Mouse (Mus musculus) urinary bladder, postnatal 14 days (tissue): ENCODE results near the gene Clspn.
A peak's percentile ranks its signal among the peaks of the same experiment; 100 is the strongest.

Source experiments
- DNase-seq: peaks from one replicate; pipeline ENCODE4 v3.0.0; 2021; ENCODE audit warnings: low spot score

The Clspn gene

GRCm38 (mm10) chr4:126563798-126564197, 7.1 kb downstream of the Clspn start:
- no peak for DNase-seq

- no peak for DNase-seq
Observed at GRCm38 (mm10) chr4:126567243-126567642, 10.5 kb downstream of the Clspn start.

- no peak for DNase-seq
Observed at GRCm38 (mm10) chr4:126569783-126570182, 13.0 kb downstream of the Clspn start.

- no peak for DNase-seq
Observed at GRCm38 (mm10) chr4:126576281-126576680, 19.5 kb downstream of the Clspn start.

- DNase-seq, result no peak
Observed at GRCm38 (mm10) chr4:126577920-126578319, 21.2 kb downstream of the Clspn start.

GRCm38 (mm10) chr4:126579077-126579476, 22.3 kb downstream of the Clspn start:
- no peak for DNase-seq

- no peak for DNase-seq
Observed at GRCm38 (mm10) chr4:126585739-126586138, 29.0 kb downstream of the Clspn start.

GRCm38 (mm10) chr4:126592039-126592438, 35.3 kb downstream of the Clspn start:
- DNase-seq, result no peak

GRCm38 (mm10) chr4:126599971-126600754, 43.4 kb downstream of the Clspn start:
- DNase-seq, result peak; percentile 52

GRCm38 (mm10) chr4:126601597-126602444, 45.1 kb downstream of the Clspn start:
- DNase-seq, result peak; percentile 49

- no peak for DNase-seq
Observed at GRCm38 (mm10) chr4:126602445-126602762, 45.7 kb downstream of the Clspn start.

GRCm38 (mm10) chr4:126604141-126604540, 47.4 kb downstream of the Clspn start:
- no peak for DNase-seq

- DNase-seq, result no peak
Observed at GRCm38 (mm10) chr4:126605751-126606150, 49.0 kb downstream of the Clspn start.

- DNase-seq, result peak; percentile 81
Observed at GRCm38 (mm10) chr4:126609606-126610181, 53.0 kb downstream of the Clspn start, which contains the start of gene 5730409E04Rik. 5730409E04Rik (plus strand) TSS chr4:126609818.

GRCm38 (mm10) chr4:126611991-126612390, 55.3 kb downstream of the Clspn start:
- DNase-seq, result no peak

GRCm38 (mm10) chr4:126616312-126616711, 59.6 kb downstream of the Clspn start:
- no peak for DNase-seq

GRCm38 (mm10) chr4:126619691-126620330, 63.1 kb downstream of the Clspn start:
- no peak for DNase-seq

GRCm38 (mm10) chr4:126620349-126620874, 63.7 kb downstream of the Clspn start:
- no peak for DNase-seq

- no peak for DNase-seq
Observed at GRCm38 (mm10) chr4:126627021-126627681, 70.4 kb downstream of the Clspn start.

- DNase-seq, result no peak
Observed at GRCm38 (mm10) chr4:126631922-126632321, 75.2 kb downstream of the Clspn start.

GRCm38 (mm10) chr4:126632668-126633067, 75.9 kb downstream of the Clspn start:
- no peak for DNase-seq
